Mouse (Mus musculus) ovary, postnatal 14 days (tissue): Measurements from ENCODE around the gene Lrp3.

Experiments used
- DNase-seq: peaks from one replicate; pipeline ENCODE4 v3.0.0; 2022; ENCODE audit warnings: low spot score

The Lrp3 gene

DNA sequence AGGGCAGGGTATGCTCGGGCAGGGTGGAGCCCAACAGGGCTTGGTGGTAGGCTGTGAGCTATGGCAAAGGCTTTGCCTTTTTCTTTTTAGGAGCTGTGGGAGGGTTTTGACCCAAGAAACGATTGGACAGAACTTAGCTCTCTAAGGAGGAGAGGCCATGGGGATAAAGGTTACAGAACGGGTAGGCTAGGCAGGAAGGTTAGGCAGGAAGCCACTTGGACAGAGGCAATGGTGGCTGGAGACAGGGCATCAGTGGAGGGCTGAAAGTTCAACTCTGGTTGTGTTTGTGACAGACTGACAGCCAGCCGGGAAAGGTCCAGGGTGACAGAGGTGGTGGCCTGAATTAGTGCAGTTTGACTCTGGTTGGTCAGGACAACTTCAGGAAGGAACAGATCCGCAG is 25.6 kb downstream of the Lrp3 start:
- no peak for DNase-seq

DNA sequence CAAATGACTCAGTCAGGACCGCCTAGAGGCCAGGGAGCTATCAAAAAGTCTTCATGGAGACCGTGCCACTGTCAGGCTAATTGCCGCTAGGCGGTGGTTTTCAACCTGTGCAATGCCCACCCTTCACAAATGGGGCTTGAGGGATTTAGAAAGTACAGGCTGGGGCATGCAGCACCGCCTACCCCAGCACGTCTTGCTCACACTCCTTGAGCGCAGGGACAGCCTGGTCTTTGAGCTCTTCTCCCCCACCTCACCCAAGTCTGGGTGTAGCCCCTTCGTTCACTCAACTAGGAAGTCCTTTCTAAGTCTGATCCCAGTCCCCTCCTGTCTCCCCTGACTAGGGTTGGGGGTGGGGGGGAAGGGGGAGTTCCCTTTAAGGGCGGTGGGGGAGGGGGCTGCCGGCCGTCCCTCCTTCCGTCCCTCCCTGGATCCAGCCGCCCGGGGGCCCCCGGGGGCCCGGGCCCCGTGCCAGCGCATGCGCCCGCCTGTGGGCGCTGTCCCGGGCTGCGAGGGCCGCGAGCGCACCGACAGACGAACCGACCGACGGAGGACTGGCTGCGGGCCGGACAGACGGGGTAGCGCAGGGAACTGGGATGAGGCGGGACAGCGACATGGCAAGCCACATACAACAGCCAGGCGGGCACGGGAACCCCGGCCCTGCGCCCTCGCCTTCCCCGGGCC is 29.3 kb downstream of the Lrp3 start, which contains the start of gene Slc7a10:
Gene Slc7a10 (plus strand): TSS at position 497 of the 681 bp plus-strand sequence.
- DNase-seq, result no peak

DNA sequence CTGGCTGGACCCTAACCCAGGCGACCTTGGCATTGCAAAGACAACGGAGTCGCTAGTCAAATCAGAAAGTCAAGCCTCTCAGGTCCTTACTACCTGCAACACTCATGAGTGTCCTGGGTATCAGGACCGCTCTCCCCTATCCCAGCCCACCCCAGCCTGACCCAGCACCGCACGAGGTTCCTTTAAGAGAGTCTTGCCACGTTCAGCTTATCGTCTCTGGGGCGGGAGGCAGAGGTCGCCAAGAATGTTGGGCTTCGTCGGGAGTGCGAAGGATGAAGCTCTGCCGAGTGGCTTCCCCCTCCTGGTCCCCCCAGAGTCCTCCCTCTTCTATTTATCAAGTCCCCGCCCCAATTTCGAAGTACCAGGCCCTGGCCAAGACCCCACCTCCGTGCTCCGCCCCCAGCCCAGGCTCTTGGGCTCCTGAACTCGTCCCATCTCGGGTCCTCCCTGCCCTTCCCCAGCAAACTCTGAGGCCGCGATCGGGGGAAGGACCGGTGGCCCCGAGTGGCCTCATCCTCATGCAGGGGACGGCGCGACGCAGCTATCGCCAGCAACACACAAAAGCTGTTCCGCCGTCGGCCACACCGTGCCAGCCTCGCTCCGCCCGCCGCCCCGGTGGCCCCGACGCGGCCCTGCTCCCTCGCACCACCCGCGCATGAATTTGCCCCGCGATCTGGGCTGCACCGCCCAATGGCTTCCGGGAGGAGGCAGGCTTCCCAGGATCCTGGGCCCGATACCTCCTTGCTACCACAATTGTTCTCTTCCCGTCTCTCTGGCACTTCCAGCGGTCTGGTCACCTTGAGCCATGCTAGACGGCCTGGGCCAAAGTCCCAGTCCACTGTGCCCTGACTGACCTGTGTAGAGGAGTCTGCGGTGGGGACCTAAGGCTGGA is 30.2 kb downstream of the Lrp3 start:
- peak; percentile 31 for DNase-seq

DNA sequence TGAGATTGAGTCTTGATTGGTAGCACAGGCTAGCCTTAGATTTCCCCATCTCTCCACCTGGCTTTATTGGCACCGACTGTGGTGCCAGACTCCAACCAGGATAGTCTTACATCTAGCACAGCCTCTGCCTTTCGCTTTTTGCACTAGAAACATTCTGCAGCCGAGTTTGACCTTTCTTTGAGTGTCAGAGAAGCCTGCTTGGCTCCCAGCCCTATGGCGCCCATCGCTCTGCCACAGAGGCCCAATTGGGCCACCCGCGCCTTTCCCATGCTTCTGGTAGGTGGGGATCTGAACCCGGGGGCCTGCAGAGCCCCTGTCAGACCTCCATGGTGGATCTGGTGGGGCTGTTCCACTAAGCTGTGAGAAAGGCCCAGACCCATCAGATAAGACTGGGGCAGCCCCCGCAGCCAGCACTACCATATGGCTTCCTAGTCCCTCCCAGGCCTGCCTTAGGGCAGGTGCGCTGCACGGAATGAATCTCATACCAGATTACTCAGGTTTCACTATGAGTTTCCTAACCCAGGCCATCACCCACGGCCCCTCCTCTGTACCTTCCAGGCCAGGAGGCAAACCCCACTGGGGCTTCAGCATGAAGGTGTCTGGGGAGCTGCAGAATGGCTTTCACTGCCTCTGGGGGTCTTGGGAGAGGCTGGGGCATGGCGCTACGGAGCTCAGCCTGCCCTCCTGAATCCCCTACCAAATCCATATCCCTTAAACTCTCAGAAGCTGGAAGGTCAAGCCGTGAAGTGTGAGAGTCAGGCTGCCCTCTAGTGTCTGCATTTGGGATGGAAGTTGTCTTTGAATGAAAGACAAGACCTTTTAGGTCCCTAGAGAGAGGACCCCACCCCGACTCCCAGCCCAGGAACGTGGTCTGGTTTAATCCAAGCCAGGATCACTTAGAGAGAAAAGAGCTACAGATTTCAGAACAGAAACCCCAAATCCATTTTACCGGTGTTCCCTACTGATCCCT is 38.6 kb downstream of the Lrp3 start:
- no peak for DNase-seq

DNA sequence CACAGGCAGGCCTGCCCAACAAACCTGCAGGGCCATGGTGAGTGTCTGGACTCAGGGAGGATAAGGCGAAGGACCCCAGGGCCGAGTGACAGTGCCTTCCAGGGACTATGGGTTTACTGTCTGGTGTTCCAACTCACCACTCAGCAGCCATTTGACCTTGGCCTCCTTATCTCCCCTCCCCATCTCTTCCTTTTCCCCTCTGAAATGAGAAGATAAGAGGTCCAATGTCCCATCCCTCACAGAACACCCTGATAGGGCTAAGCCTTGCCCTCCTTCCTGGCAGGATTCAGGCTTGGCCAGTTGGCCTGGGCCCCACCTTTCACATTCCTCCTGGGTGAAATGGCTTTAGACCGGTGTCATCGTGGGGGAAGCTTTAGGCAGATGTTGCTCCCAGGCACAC is 39.8 kb downstream of the Lrp3 start:
- DNase-seq, result no peak

DNA sequence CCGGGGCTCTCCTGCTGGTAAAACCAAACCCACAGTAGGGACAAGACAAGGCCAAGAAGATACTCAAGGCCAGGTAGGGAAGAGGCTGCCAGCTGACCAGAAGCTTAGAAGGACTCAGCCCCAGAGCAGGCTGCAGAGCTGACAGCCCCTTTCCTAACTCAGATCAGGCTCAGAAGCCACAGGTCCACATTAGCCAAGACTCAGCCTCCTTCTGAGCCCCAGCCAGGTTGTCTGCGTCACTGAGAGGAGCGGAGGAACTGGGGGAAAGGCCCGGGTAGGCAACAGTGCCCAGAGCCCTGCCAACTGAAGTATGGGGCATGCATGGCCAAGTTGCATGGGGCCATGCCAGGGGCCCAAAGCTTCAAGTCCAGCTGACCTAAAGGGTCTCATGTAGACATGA is 42.8 kb downstream of the Lrp3 start:
- DNase-seq, result no peak

DNA sequence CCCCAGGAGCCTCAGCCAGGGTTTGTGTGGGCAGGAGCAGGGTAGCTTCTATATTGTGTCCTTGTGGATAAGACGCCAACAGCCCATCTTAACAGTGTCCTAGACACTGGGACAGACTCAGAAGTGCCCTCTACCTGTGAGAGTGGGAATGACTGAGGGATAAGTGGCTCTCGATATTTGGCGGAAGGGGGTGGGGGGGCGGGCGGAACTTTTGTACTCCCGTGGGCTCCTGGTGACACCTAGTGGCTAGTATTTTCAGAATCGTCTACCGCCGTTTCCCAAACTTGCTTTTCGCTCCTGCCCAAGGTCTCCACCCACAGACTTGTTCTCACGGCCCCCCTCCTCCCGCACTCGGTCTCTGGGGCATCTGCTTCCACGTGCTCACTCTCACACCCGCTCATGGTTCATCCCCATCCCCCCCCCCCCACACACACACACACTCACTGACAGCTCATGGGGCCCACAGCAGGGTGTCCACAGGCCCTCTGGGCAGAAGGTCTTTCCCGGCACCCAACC is 43.4 kb downstream of the Lrp3 start:
- peak; percentile 82 for DNase-seq

DNA sequence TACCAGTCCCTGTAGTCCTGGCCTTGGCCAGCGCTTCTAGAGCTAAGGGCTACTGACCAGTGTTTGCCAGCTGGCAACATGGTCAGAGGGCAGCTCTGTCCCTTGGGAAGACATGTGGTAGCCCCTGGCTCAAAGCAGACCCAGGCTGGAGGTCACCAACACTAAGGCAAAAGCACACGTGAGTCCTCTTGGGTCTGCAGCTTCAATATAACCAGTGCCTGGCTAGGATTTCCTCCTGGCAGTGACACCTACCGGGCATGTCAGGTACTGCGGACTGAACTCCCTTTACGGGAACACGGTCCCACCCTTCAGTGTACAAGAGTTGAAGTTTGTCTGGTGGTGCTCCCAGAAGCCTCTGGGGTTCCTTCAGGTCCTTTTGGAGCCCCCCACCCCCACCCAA is 46.0 kb downstream of the Lrp3 start:
- peak; percentile 94 for DNase-seq

DNA sequence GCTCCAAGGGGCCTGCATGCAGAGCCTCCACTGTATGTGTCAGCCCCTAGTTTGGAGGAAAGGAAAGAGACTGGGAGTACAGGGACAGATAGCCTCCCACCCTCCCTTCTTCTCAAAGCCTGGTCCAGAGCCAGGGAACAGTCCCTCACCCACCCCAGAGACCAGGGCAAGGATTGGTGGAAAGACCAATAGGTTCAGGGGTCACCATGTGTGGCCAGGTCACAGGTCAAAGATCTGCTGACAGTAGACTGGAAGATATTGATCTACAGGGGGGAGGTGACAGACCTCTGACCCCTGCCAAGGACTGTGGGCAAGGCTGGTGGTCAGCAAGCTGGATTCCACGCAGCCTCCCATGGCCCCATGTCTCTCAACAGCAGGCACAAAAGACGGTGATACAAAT is 47.4 kb downstream of the Lrp3 start:
- no peak for DNase-seq

DNA sequence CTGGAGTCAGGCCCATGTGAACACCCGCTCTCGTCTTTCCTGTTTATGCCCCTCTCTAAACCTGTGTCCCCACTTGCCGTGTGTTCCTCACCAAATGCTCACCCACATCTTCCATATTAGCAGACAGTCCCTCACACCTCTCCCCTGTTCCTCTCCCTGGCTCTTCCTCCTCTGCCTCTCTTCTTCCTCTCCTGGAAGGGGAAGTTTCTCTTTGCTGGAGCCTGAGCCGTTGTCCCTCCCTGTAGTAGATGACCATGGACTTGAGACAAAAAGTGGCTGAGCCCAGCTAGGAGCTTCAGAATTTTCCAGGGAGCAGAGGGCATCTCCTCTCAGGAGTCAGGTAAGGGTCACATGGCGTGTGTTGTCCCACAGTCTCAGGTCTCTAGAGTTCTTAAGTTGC is 48.3 kb downstream of the Lrp3 start:
- no peak for DNase-seq

DNA sequence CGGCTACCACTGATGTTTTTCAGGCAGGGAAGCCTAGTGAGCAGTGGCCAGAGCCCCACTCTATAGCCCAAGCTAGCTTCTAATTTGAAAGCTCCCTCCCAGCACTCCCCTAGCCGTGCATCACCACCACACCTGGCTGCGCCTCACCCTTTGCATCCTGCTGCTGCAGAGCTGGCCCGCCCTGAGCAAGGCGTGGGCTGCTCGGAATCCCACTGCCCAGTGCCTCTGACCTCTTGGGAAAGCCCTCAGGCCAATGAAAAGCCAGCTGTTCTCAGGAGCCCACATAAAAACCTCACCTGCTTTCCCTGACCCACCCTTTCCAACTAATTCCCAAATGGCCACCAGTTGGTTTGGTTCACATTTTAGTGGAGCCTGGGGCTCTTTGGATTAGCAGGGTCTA is 51.2 kb downstream of the Lrp3 start:
- DNase-seq, result no peak

DNA sequence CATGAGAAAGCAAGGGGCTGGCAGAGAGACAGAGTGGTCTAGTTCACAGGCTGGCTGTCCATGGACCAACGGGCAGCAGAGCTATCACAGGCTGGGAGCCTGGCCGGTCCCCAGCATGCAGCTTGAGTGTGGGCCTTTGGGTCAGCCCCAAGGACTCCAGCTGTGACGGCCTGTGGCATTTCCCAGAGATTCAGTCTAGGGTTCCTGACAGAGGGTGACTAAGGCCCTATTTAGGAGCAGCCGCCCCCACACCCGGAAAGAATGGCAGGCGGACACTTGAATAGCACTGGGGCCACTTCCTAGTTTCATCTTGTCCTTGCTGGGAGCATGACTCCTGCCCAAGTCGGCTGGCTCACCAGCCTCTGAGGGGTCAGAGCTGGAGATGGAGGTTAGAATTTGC is 51.7 kb downstream of the Lrp3 start:
- DNase-seq, result no peak

DNA sequence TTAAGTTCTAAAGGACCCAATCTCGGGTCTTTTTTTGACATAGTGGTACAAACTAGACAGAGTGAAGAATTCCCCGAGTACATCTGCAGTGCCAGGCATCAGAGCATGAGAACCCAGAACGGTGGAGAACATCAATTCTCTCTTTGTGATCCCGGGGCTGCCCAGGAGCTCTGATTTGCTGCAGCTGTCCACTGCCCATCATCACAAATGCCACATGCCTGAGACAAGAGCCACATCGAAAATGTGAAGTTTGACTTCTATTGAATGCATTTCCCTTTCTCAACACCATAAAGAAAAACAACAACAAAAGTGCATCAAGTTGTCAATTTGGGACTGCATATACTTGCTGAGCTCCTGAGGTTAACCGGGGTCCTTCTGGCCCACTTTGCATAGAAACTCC is 52.9 kb downstream of the Lrp3 start:
- no peak for DNase-seq

DNA sequence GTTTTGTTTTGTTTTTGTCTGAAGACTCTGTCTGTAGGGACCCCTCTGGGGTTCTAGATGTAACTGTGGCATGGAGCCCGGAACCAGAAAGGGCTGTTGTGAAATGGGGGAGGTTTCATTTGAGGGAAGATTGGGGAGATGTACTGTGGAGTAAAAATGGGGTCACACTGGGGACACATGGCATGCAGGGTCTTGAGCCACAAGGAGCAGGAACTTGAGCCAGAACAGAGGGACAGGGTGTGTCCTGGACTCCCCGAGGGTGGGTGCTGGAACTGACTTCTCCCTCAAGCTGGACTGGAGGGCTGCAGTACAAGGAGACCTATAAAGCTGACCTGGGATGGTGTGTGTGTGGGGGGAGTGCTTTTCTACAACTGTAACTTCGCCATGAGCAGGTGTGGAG is 57.8 kb downstream of the Lrp3 start:
- no peak for DNase-seq

DNA sequence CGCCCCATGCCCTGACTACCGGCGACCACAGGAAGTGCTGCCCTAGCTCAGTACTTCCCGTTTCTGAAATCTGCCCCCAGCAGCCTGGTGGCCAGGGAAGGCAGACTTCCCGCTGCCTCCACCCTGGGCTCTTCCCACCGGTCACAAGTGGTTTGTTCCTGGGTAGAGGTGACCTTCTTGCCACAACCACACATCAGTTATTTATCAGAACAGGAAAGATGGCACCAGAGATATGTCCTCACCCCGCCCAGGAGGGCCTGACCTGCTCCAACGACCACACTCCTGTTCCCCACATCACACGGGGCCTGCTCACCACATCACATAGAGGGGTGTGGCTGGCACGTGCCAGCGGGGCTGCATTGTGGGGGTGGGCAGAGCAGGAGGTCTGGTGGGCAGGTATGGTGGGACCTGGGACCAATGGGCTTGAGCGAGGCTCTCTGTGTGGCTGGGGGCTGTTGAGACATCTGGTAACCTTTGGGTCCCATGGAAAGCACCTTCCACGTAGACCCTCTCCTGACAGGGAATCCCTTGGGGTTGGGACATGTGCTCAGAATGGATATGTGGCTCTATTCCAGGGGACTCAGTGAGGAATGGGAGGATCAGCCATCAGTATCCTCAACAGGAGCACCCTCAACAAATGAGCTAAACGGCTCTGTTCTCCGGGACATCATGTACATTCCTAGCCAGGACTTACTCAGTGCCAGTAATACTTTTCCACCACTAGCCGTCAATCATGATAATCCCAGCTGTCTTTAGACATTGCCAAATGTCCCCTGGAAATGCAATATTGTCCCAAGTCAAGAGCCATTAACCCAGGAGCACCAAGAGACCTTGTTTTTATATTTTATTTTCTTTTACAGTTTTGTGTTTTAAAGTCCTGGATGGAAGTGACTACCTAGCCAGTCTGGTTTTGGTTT is 58.5 kb downstream of the Lrp3 start:
- no peak for DNase-seq

DNA sequence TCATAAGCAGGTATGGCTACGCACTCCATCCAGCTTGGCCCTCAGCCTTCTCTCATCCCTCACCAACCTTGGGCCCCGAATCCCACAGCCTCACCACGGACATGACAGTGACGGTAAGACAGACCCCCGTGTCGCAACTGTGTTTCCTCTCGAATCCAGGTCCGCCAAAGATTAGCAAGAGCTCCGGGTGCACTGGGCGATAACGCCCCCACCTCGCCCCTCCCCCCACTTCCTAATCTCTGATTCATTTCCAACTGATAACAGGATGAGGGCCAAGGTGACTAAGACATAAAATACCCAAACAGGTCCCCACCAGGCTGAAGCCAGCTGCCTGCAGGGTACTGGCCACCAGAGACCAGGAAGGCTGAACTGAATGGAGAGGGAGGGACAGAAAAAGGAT is 60.8 kb downstream of the Lrp3 start:
- DNase-seq, result no peak

DNA sequence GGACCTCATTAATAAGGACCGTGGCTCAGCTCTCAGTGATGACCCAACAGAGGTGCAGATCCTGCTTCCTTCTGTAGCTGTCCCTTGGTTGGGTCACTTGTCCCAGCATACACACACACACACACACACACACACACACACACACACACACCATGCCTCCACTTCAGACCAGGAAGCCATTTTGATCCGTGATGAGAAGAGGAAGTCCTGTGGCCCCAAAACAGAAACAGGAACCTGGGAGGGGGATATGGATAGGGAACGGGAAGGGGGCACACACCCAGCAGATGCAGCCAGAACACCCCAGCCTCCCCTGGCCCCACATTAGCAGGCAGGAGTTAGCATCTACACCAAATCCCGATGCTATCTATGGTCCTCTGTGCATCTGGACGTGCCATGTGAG is 64.4 kb downstream of the Lrp3 start:
- DNase-seq, result no peak
